Mouse (Mus musculus) cerebellum, adult 11-12 months (tissue): ENCODE data around the gene Prdx2.

ENCODE experiments used
- DNase-seq: peaks from one replicate; pipeline ENCODE4 v3.0.0; 2022

The Prdx2 gene

GRCm38 (mm10) chr8:85013230-85013840 lies 43.9 kb downstream of the Prdx2 start:
- DNase-seq, result peak; percentile 73

GRCm38 (mm10) chr8:85014431-85014830 lies 45.0 kb downstream of the Prdx2 start, which contains the start of gene Best2:
Best2 (minus strand) TSS chr8:85014531.
- no peak for DNase-seq

- DNase-seq, result no peak
Measured at GRCm38 (mm10) chr8:85016724-85017123, 47.3 kb downstream of the Prdx2 start.

- DNase-seq, result no peak
Measured at GRCm38 (mm10) chr8:85017209-85017608, 47.8 kb downstream of the Prdx2 start.

- no peak for DNase-seq
Measured at GRCm38 (mm10) chr8:85021514-85022055, 52.2 kb downstream of the Prdx2 start.

GRCm38 (mm10) chr8:85023846-85024245 lies 54.5 kb downstream of the Prdx2 start:
- no peak for DNase-seq
